Mouse (Mus musculus) kidney, embryonic 15.5 days (tissue): ENCODE measurements around the gene Inpp5f. TPM values are rescaled to one million over a fixed set of nuclear protein-coding genes. Genes with fewer than 3 reads are reported as not detected.
"Not testable (repeated sequence)": the region's sequence is repeated elsewhere in the genome, so short reads cannot be mapped to it uniquely, and the experiment has no call there.

Experiments used
- ATAC-seq: fragments of 200-750 bp; cut with Nextera tagmentation; replicated peaks from 2 replicates; pipeline ENCODE4 v1.8.0; 2017; ENCODE audit warnings: moderate TSS enrichment; ENCODE audit not compliant: low FRiP score
- H3K27ac ChIP-seq: fragments of 300-500 bp; sonication (generic); 2 replicates; pipeline ENCODE4 v1.5.1; 2015; ENCODE audit warnings: mild to moderate bottlenecking, inconsistent platforms
- H3K27me3 ChIP-seq: fragments of 300-500 bp; sonication (generic); 2 replicates; pipeline ENCODE4 v1.6.1; 2015; ENCODE audit warnings: inconsistent platforms
- H3K36me3 ChIP-seq: fragments of 300-500 bp; sonication (generic); 2 replicates; pipeline ENCODE4 v1.6.1; 2015; ENCODE audit warnings: inconsistent platforms
- H3K4me1 ChIP-seq: fragments of 300-500 bp; sonication (generic); 2 replicates; pipeline ENCODE4 v1.6.1; 2015; ENCODE audit warnings: inconsistent platforms
- H3K4me2 ChIP-seq: fragments of 300-500 bp; sonication (generic); 2 replicates; pipeline ENCODE4 v1.6.1; 2015; ENCODE audit warnings: moderate library complexity, mild to moderate bottlenecking, inconsistent platforms
- H3K4me3 ChIP-seq: fragments of 300-500 bp; sonication (generic); replicated peaks from 2 replicates; pipeline ENCODE4 v1.5.1; 2015; ENCODE audit warnings: mild to moderate bottlenecking, inconsistent platforms
- H3K9ac ChIP-seq: fragments of 300-500 bp; sonication (generic); 2 replicates; pipeline ENCODE4 v1.6.1; 2015; ENCODE audit warnings: mild to moderate bottlenecking, inconsistent platforms
- H3K9me3 ChIP-seq: fragments of 300-500 bp; sonication (generic); replicated peaks from 2 replicates; pipeline ENCODE4 v1.6.1; 2016; ENCODE audit warnings: inconsistent platforms
- WGBS: fragments of 180-500 bp; shearing (Covaris S2); methylation state at CpG from one replicate; pipeline ENCODE4 v1.1.7; 2015; ENCODE audit warnings: mixed read lengths; 5-methylcytosine and 5-hydroxymethylcytosine counted together
- polyA plus RNA-seq: library from polyadenylated mRNA; unstranded; fragments of >200 nt; fragmentation: Nextera tagmentation; extraction: Ambion mirVana; gene quantifications from 2 replicates; pipeline ENCODE4 v1.2.1, GENCODE M21; 2015

Gene Inpp5f
- 24.3 and 25.6 TPM in 2 replicates for polyA plus RNA-seq

DNA sequence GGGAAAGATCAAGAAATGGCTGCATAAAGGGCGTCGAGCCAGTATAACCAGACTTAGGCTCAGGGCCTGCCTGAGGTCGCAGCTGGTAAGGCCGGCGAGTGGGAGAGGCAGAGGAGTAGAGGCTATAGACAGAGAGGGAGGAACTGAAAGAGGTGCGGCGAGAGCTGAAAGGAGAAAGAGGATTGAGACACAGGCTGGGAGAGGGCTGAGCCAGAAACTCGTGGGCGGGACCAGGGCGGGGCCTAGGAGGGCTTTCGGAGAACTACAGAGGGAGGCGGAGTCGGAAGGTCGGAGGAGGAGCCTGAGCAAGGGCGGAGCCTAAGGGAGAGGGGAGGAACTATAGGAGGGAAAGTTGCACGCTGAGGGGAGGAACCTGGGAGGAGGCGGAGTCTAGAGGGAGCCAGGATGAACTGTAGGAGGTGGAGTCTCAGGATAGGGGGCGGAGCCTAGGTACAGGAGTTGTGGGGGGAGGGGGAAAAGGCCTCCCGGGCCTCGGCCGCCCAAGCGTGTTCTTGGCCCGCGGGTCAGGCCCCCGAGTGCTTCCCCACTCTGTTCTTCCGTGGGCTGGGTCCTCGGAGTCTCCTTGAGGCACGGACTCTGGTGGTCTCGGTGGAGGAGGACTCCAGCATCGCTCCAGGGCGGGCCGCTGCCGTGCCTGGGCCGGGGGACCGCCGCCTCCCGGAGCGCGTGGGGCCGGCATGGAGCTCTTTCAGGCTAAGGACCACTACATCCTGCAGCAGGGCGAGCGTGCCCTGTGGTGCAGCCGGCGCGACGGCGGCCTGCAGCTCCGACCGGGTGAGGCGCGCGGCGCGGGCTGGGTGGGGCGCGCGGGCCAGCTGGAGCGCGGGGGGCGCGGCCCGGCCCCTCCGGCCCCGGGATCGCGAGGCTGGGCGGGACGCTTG, at the start of gene Inpp5f:
Gene Inpp5f, plus strand, starts transcription at position 432 of the 902 bp plus-strand sequence.
- Histone ChIP-seq H3K27ac (peak within 1 kb of the TSS; percentile 87), H3K36me3 (no peaks in the 10 kb centered on the region), H3K9me3 (no peaks in the 10 kb centered on the region), H3K4me2 (peak within 1 kb of the TSS; percentile 90), H3K27me3 (no peaks in the 10 kb centered on the region), H3K4me1 (peaks cover 18% of the 10 kb centered on the region), H3K9ac (peak within 1 kb of the TSS; percentile 84), H3K4me3 (peak within 1 kb of the TSS; percentile 65)
- WGBS = 1% methylated on average over 68 of the region's 68 CpGs
- ATAC-seq = peak; percentile 98

DNA sequence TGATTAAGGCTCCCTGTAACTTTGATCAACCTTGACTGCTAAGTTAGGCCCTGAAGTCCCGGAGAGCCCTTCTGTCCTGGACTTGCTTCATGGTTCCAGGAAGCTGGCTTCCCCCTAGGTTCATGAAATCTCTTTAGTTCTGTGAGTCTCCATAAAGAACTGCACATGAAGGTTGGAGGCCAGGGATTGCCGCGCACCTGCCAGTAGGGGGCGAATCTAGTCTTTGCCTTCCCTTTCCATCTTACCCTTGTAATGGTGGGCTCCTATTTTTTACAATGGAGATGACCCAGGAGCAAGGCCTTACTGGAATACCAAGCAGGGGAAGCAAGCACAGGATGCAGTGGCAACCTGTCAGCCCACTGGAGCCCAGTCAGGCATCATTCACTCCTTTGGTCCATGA, 47.8 kb upstream of the Inpp5f start:
- no peaks in the 10 kb centered on the region for H3K36me3 ChIP-seq
- no peak for ATAC-seq
- H3K27me3 ChIP-seq = no peaks in the 10 kb centered on the region
- no peak overlapping the region for H3K4me3 ChIP-seq
- no peaks in the 10 kb centered on the region for H3K4me1 ChIP-seq
- H3K4me2 ChIP-seq = no peak overlapping the region
- H3K27ac ChIP-seq = no peak overlapping the region
- 39% methylated on average over 4 of the region's 4 CpGs for WGBS
- H3K9ac ChIP-seq = no peak overlapping the region
- no peaks in the 10 kb centered on the region for H3K9me3 ChIP-seq

DNA sequence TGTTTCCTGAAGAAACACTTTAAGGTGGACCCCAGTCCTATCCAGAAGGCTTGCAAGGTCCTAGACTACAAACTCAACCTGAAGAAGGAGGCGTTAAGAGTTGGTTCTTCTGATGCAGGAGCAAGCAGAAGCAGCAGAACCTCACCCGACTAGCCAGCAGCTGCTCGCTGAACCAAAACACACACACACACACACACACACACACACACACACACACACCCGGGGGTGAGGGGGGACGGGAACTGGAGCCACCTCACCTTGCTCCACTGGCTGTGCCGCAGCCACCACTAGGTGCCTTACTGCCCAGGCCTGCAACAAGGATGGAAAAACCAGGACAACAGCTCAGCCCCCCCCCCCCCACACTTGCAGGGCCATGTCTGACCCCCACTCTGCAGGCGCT, 44.8 kb upstream of the Inpp5f start:
- no peaks in the 10 kb centered on the region for H3K9me3 ChIP-seq
- H3K27ac ChIP-seq = no peak overlapping the region
- no peak overlapping the region for H3K4me2 ChIP-seq
- H3K9ac ChIP-seq = no peak overlapping the region
- H3K4me3 ChIP-seq = no peak overlapping the region
- ATAC-seq = no peak
- no peaks in the 10 kb centered on the region for H3K36me3 ChIP-seq
- 59% methylated on average over 5 of the region's 7 CpGs for WGBS
- H3K4me1 ChIP-seq = no peaks in the 10 kb centered on the region
- H3K27me3 ChIP-seq = no peaks in the 10 kb centered on the region

DNA sequence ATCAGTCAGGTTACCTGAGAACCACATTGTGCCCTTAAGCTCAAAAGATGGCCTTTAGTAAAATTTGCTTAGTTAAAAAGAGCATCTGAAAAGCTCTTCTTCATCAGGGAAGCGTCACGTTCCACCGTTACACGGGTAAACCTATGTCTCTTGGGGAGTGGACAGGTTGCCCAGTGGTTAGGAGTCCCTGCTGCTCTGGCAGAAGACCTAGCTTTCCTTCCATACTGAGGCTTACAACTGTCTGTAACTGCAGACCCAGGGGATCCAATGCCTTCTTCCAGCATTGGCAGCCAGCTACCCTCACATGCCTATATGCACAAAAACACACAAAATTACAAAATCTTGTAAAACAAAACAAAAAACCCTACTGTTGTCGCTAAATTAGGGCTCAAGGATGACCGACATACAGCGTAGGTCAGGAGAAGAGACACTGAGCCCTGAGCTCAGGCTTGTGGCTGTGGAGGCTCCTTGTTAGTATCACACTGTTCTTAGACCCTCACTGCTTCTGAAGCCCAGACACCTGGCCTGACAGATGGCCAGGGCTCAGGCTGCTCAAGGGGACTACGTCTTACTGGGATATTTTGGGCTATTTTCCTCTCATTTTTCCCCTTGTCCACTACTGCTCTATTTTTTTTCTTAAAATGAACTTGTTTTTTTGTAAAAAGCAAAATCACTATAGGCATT, 43.4 kb upstream of the Inpp5f start:
- Histone ChIP-seq H3K4me1 (no peaks in the 10 kb centered on the region), H3K4me3 (no peak overlapping the region), H3K27me3 (no peaks in the 10 kb centered on the region), H3K9me3 (no peaks in the 10 kb centered on the region), H3K36me3 (no peaks in the 10 kb centered on the region), H3K9ac (no peak overlapping the region), H3K4me2 (no peak overlapping the region), H3K27ac (no peak overlapping the region)
- 86% methylated on average over 8 of the region's 8 CpGs for WGBS
- ATAC-seq = no peak

DNA sequence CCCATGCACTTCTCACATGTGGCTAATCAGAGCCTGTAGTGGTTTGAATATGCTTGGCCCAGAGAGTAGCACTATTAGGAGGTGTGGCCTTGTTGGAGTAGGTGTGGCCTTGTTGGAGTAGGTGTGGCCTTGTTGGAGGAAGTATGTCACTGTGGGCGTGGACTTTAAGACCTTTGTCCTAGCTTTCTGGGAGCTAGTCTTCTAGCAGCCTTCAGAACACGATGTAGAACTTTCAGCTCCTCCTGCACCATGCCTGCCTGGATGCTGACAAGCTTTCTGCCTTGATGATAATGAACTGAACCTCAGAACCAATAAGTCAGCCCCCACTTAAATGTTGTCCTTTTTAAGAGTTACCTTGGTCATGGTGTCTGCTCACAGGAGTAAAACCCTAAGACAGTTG, 41.7 kb upstream of the Inpp5f start:
- not testable (repeated sequence) for H3K9ac ChIP-seq, H3K36me3 ChIP-seq, H3K4me3 ChIP-seq, H3K4me1 ChIP-seq, H3K27ac ChIP-seq, H3K27me3 ChIP-seq, H3K4me2 ChIP-seq, H3K9me3 ChIP-seq, ATAC-seq
- WGBS = 91% methylated on average over 2 of the region's 2 CpGs

DNA sequence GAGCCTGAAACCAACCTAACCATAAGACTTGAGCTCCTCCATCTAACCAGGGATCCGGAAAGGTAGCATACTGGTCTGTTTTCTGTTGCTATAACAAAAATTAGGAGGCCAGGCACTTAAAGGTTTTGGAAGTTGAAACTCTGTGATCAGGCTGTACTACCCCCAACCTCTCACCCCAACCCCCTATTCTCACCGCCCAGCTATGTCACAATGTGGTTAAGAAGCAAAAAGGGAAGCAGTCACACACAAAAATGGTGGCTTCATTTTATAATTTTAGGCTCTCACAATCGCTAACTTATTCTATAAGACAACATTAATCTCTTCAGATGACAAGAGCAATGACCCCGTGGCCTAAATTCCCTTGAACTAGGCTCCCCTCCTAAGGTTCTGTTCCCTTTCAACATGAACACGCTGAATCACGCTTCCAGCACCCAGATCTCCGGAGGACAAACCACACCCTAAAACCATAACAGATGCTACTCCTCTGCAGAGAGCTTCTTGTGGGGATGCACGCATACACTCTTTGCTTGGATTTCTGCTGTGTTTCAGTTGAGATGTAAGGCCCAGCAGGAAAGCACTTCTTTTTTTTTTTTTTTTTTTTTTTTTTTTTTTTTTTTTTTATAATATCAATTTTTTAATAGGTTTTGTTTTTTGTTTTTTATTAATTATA, 41.0 kb upstream of the Inpp5f start:
- H3K27me3 ChIP-seq = no peaks in the 10 kb centered on the region
- H3K4me2 ChIP-seq = no peak overlapping the region
- no peak for ATAC-seq
- no peaks in the 10 kb centered on the region for H3K36me3 ChIP-seq
- H3K9me3 ChIP-seq = no peaks in the 10 kb centered on the region
- no peaks in the 10 kb centered on the region for H3K4me1 ChIP-seq
- no peak overlapping the region for H3K4me3 ChIP-seq
- H3K27ac ChIP-seq = no peak overlapping the region
- no peak overlapping the region for H3K9ac ChIP-seq
- WGBS = 91% methylated on average over 8 of the region's 8 CpGs

DNA sequence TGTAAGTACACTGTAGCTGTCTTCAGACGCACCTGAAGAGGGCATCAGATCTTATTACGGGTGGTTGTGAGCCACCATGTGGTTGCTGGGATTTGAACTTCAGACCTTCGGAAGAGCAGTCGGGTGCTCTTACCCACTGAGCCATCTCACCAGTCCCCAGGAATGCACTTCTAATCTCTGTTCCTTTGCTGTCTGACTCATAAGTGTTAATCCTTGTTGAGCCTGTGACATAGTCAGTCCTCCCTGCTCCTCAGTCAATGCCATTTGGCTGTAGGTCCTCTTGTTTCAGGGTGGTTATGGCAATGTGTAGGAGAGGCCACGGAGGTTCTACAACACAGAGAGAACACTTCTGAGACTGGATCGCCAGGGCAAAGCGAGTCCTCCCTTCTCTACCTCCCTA, 40.5 kb upstream of the Inpp5f start:
- H3K36me3 ChIP-seq, H3K27ac ChIP-seq, H3K4me2 ChIP-seq, ATAC-seq, H3K4me1 ChIP-seq, H3K9ac ChIP-seq, H3K27me3 ChIP-seq, H3K4me3 ChIP-seq, H3K9me3 ChIP-seq: not testable (repeated sequence)
- 79% methylated on average over 7 of the region's 7 CpGs for WGBS

DNA sequence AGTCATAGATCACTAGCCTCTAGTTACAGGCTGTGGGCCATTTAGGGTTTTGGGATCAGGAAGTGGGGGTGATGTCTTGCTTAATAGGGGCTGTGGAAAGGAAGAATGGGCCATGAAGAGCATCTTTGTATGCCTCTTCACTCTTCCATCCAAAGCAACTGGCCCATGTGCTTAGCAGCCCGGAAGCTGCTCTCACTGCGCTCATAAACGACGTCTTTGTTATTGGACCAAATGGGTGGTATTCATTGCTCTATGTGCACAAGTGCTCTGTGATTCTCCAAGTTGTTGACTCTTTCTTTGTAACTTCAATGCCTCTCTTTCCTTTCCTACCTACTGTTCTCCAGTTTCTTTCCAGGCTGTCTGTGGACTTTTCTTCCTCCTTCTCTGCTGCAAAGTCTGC, 39.1 kb upstream of the Inpp5f start:
- Histone ChIP-seq H3K4me1 (no peaks in the 10 kb centered on the region), H3K9me3 (no peaks in the 10 kb centered on the region), H3K4me2 (no peak overlapping the region), H3K9ac (no peak overlapping the region), H3K36me3 (no peaks in the 10 kb centered on the region), H3K27ac (no peak overlapping the region), H3K4me3 (no peak overlapping the region), H3K27me3 (no peaks in the 10 kb centered on the region)
- WGBS = 41% methylated on average over 4 of the region's 4 CpGs
- ATAC-seq = no peak

DNA sequence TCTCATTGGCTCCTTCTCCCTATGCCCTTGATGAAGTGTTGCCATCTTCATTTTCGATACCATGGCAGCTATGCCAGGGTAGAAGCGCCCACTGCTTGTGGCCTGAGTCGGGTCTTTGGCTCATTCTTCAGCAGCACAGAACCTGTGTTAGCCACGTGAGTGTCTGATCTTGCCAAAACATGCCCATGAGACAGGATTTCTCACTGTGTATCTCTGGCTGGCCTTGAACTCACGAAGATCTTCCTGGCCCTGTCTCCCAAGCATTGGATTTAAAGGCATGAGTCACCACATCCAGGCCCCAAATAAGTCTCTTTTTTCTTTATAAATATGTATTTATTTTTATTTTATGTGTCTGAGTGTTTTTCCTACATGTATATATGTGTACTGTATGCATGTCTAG, 35.9 kb upstream of the Inpp5f start:
- no peak overlapping the region for H3K9ac ChIP-seq
- no peaks in the 10 kb centered on the region for H3K36me3 ChIP-seq
- ATAC-seq = no peak
- H3K4me1 ChIP-seq = no peaks in the 10 kb centered on the region
- no peak overlapping the region for H3K4me3 ChIP-seq
- no peaks in the 10 kb centered on the region for H3K9me3 ChIP-seq
- no peak overlapping the region for H3K4me2 ChIP-seq
- WGBS = 88% methylated on average over 5 of the region's 5 CpGs
- no peak overlapping the region for H3K27ac ChIP-seq
- no peaks in the 10 kb centered on the region for H3K27me3 ChIP-seq

DNA sequence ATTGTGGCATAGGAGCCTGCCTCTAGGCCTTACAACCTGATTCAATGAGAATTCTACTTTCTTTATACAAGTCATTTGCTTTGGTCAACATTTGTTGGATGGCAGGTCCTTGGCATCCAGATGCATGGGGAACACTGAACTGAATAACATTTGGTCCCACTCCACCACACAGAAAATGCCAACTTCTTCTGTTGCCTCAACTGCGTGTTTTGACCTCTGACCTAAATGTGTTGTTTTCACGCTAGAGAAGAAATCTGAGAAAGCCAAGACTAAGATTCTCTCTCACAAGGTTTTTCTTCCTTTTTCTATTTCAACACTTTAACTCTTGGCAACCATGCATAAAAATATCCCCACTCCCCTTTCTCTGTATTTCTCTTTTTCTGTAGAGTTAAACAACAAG, 35.3 kb upstream of the Inpp5f start:
- Histone ChIP-seq H3K27me3 (no peaks in the 10 kb centered on the region), H3K9me3 (no peaks in the 10 kb centered on the region), H3K4me3 (no peak overlapping the region), H3K4me2 (no peak overlapping the region), H3K4me1 (no peaks in the 10 kb centered on the region), H3K27ac (no peak overlapping the region), H3K36me3 (no peaks in the 10 kb centered on the region), H3K9ac (no peak overlapping the region)
- WGBS = 33% methylated on average over 2 of the region's 2 CpGs
- ATAC-seq = no peak

DNA sequence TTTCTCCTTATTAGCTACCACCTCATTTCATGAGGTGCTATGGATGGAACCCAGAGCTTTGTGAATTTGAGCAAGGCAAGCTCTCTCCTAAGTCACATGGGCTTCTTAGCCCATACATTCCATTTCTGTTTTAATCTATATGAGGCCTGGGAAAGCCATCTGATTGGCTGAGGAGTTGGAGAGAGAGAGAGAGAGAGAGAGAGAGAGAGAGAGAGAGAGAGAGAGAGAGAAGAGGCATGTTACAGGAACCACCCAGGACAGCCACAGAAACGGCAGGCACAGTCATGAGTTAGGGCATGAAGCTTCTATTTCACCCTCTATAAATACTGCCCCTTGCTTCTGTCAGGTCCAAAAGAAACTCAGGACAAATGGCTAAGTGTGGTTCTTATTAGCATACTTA, 33.5 kb upstream of the Inpp5f start:
- ATAC-seq = no peak
- Histone ChIP-seq H3K4me1 (peaks cover 4% of the 10 kb centered on the region; the same call in 1 of the 2 replicates), H3K9me3 (no peaks in the 10 kb centered on the region), H3K4me3 (no peak overlapping the region), H3K36me3 (no peaks in the 10 kb centered on the region), H3K4me2 (no peak overlapping the region), H3K27me3 (no peaks in the 10 kb centered on the region), H3K27ac (no peak overlapping the region), H3K9ac (no peak overlapping the region)
- 6% methylated on average over 1 of the region's 1 CpGs for WGBS
